Mouse (Mus musculus) kidney, postnatal 14 days (tissue): ENCODE measurements around the gene Rtl1.
A peak's percentile ranks its signal among the peaks of the same experiment; 100 is the strongest.

Source experiments
- DNase-seq: peaks from one replicate; pipeline ENCODE4 v3.0.0; 2022; ENCODE audit warnings: mixed read lengths

Rtl1 gene

GRCm38 (mm10) chr12:109600230-109600629 lies at the start of gene Rtl1:
TSS of gene Rtl1 (minus strand) at chr12:109600330.
- DNase-seq = no peak

GRCm38 (mm10) chr12:109640560-109641167 lies 40.5 kb upstream of the Rtl1 start:
- no peak for DNase-seq

- DNase-seq = no peak
These were observed 31.9 kb upstream of the Rtl1 start for GRCm38 (mm10) chr12:109632035-109632434.

GRCm38 (mm10) chr12:109628887-109629286 lies 28.8 kb upstream of the Rtl1 start:
- DNase-seq = no peak

- no peak for DNase-seq
These were observed 26.8 kb upstream of the Rtl1 start for GRCm38 (mm10) chr12:109626910-109627309.

- no peak for DNase-seq
These were observed 20.1 kb upstream of the Rtl1 start for GRCm38 (mm10) chr12:109620196-109620595.

- DNase-seq = no peak
These were observed 17.9 kb upstream of the Rtl1 start for GRCm38 (mm10) chr12:109617993-109618392.

GRCm38 (mm10) chr12:109617126-109617525 lies 17.0 kb upstream of the Rtl1 start:
- no peak for DNase-seq

- DNase-seq = no peak
These were observed 15.2 kb upstream of the Rtl1 start for GRCm38 (mm10) chr12:109615371-109615770.

- no peak for DNase-seq
These were observed 14.3 kb upstream of the Rtl1 start for GRCm38 (mm10) chr12:109614416-109614815.

- DNase-seq = no peak
These were observed 12.6 kb upstream of the Rtl1 start for GRCm38 (mm10) chr12:109612392-109613385.

- DNase-seq = peak; percentile 10
These were observed 8.7 kb upstream of the Rtl1 start for GRCm38 (mm10) chr12:109608576-109609440.

- no peak for DNase-seq
These were observed 7.8 kb upstream of the Rtl1 start for GRCm38 (mm10) chr12:109607953-109608352.

- DNase-seq = no peak
These were observed 7.1 kb upstream of the Rtl1 start for GRCm38 (mm10) chr12:109607191-109607590.

GRCm38 (mm10) chr12:109604982-109605721 lies 5.0 kb upstream of the Rtl1 start:
- DNase-seq = no peak

- no peak for DNase-seq
These were observed 1.4 kb downstream of the Rtl1 start for GRCm38 (mm10) chr12:109598551-109599250.

- no peak for DNase-seq
These were observed 3.4 kb downstream of the Rtl1 start for GRCm38 (mm10) chr12:109596726-109597125.

GRCm38 (mm10) chr12:109596232-109596631 lies 3.9 kb downstream of the Rtl1 start:
- DNase-seq = no peak

- DNase-seq = peak; percentile 6
These were observed 4.4 kb downstream of the Rtl1 start for GRCm38 (mm10) chr12:109595753-109596152.

- no peak for DNase-seq
These were observed 5.2 kb downstream of the Rtl1 start for GRCm38 (mm10) chr12:109594961-109595360.

GRCm38 (mm10) chr12:109582185-109582584 lies 17.9 kb downstream of the Rtl1 start:
- no peak for DNase-seq

- no peak for DNase-seq
These were observed 27.9 kb downstream of the Rtl1 start for GRCm38 (mm10) chr12:109572259-109572658.
